Mouse (Mus musculus): ENCODE data around the gene Snrpd2.
A peak's percentile ranks its signal among the peaks of the same experiment; 100 is the strongest.

The Snrpd2 gene

GRCm38 (mm10) chr7:19149626-19150025, at the start of gene Snrpd2:
TSS of gene Snrpd2 (plus strand) at chr7:19149722.
- DNase-seq: peak; percentile 100

GRCm38 (mm10) chr7:19100290-19100689, 49.2 kb upstream of the Snrpd2 start:
- DNase-seq: peak in 1 of 2 experiments; percentile 9

- no peak for DNase-seq
These were observed 45.8 kb upstream of the Snrpd2 start for GRCm38 (mm10) chr7:19103741-19104140.

- DNase-seq: no peak
These were observed 45.0 kb upstream of the Snrpd2 start for GRCm38 (mm10) chr7:19104486-19104885.

- no peak for DNase-seq
These were observed 42.1 kb upstream of the Snrpd2 start for GRCm38 (mm10) chr7:19107436-19107835.

GRCm38 (mm10) chr7:19109565-19109964, 40.0 kb upstream of the Snrpd2 start:
- DNase-seq: no peak

- DNase-seq: peak; percentile 87 to 88
These were observed 31.3 kb upstream of the Snrpd2 start, which contains the start of gene Gm4969 for GRCm38 (mm10) chr7:19118028-19118771. TSS of gene Gm4969 (minus strand) at chr7:19118368.

- peak; percentile 33 to 49 for DNase-seq
These were observed 30.4 kb upstream of the Snrpd2 start for GRCm38 (mm10) chr7:19119083-19119482.

- peak; percentile 94 to 95 for DNase-seq
These were observed 29.7 kb upstream of the Snrpd2 start, which contains the start of gene Fbxo46 for GRCm38 (mm10) chr7:19119631-19120429. TSS of gene Fbxo46 (plus strand) at chr7:19119859.

GRCm38 (mm10) chr7:19121686-19122085, 27.8 kb upstream of the Snrpd2 start:
- no peak for DNase-seq

GRCm38 (mm10) chr7:19124713-19125112, 24.8 kb upstream of the Snrpd2 start:
- DNase-seq: no peak

GRCm38 (mm10) chr7:19127744-19128143, 21.8 kb upstream of the Snrpd2 start:
- no peak for DNase-seq

- no peak for DNase-seq
These were observed 20.1 kb upstream of the Snrpd2 start for GRCm38 (mm10) chr7:19129396-19129795.

- peak; percentile 37 to 47 for DNase-seq
These were observed 18.9 kb upstream of the Snrpd2 start for GRCm38 (mm10) chr7:19130657-19131056.

GRCm38 (mm10) chr7:19131324-19131848, 18.1 kb upstream of the Snrpd2 start:
- DNase-seq: peak; percentile 98 to 99

GRCm38 (mm10) chr7:19136168-19136567, 13.4 kb upstream of the Snrpd2 start:
- DNase-seq: no peak

- DNase-seq: no peak
These were observed 12.7 kb upstream of the Snrpd2 start for GRCm38 (mm10) chr7:19136673-19137334.

- peak; percentile 71 to 74 for DNase-seq
These were observed 12.1 kb upstream of the Snrpd2 start for GRCm38 (mm10) chr7:19137380-19137779.

- DNase-seq: no peak
These were observed 2.7 kb upstream of the Snrpd2 start for GRCm38 (mm10) chr7:19146793-19147192.

GRCm38 (mm10) chr7:19147497-19148045, 2.0 kb upstream of the Snrpd2 start:
- no peak for DNase-seq

GRCm38 (mm10) chr7:19148180-19148874, 1.2 kb upstream of the Snrpd2 start:
- no peak for DNase-seq

Data from cerebellum, postnatal 10 days (tissue).